Mouse (Mus musculus): ENCODE results near the gene Ccdc169.

DNA sequence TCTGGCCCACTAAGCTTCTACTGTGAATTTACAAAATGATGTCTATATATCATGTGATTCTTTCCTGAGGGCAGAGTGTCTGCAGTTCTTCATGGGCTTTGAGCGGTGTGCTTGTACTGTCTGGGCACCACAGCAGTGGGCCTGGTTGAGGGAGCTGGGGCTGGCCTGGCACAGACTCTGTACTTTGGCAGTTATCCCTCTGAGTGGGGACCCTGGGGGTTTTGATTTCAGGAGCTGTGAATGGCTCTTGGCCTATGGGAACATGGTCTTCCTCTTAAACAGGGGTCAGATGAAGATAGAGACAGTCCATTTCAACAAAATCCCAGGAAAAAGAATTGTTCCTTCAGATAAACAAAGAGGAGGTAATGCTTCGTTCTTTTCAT lies 59.2 kb downstream of the Ccdc169 start:
- TF ChIP-seq CTCF (IDR thresholded peaks at IDR 0.05; ENCODE audit: low read depth, low read length): no peak
- TF ChIP-seq TAL1 (conservative IDR thresholded peaks at IDR 0.05; ENCODE audit: low read depth, low read length): no peak
- no peak for TF ChIP-seq POLR2AphosphoS5 (IDR thresholded peaks at IDR 0.05; ENCODE audit: insufficient replicate concordance, low read depth, low read length)
- TF ChIP-seq GATA1 (IDR thresholded peaks at IDR 0.05; ENCODE audit: borderline replicate concordance, low read length): no peak
- TF ChIP-seq GATA2 (IDR thresholded peaks at IDR 0.05; ENCODE audit: borderline replicate concordance, low read depth, low read length): no peak
